Mouse (Mus musculus): ENCODE results near the gene Klhl3. TPM values are rescaled to one million over a fixed set of nuclear protein-coding genes. Genes with fewer than 3 reads are reported as not detected.

Gene Klhl3
- 4.4 and 4.6 TPM in 2 replicates for polyA plus RNA-seq (2015; fragmentation: Nextera tagmentation; extraction: Ambion mirVana)

DNA sequence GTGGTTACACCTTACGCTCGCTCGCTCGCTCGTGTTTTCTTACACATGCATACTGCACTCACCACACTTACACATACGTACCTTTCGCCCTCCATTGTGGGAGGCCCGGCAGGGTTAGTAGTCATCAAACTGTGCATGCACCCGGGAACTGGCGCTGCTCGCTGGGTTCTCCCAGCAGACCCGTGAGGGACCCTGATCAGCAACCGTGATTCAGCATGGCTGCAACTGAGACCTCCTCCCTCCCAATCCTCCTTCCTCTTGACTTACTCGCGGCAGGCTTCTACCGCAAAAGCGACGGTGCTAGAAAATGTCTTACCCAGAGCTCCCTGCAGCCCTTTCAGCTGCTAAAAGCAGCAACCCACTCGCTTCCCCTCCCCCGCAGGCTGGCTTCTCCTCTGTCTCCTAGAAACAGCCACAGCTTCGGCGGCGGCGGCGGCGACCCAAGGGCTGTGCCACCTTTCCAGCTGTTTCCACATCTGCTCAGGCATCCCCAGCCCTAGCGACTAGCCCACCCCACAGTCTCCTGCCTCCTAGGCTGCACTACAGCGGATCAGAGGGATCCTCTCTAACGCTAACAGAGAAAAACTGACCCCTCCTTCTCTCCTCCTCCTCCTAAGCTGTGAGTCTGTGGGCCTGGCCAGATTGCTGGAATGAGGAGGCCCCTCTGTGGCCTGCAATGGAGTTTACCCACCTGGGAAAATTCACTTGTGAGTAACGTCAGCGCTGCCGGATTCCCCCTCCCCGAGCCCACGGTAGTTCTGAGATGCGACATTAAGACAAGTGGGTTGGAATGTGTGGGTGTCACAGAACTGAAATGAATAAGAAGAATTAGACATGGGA is at the start of gene Klhl3:
TSS of gene Klhl3 (minus strand) at position 532 of the 840 bp plus-strand sequence.
- Histone ChIP-seq H3K27me3 (ENCODE audit: control insufficient read depth, insufficient read depth, low read depth, low read length) (no peaks in the 10 kb centered on the region), H3K9ac (ENCODE audit: low read length) (peak within 1 kb of the TSS; percentile 62), H3K36me3 (ENCODE audit: control insufficient read depth, insufficient read depth, low read length) (no peaks in the 10 kb centered on the region), H3K27ac (ENCODE audit: low read length) (peak within 1 kb of the TSS; percentile 50), H3K4me2 (ENCODE audit: low read depth, low read length) (peak within 1 kb of the TSS; percentile 73), H3K4me3 (ENCODE audit: low read length) (peak within 1 kb of the TSS; percentile 62), H3K4me1 (replicated peaks; ENCODE audit: control insufficient read depth, insufficient read depth, low read length) (peaks cover 19% of the 10 kb centered on the region), H3K9me3 (ENCODE audit: control insufficient read depth, low read length) (no peaks in the 10 kb centered on the region)
- ATAC-seq (ENCODE audit: low read depth) = peak; percentile 81
- under 1% methylated on average over 35 of the region's 35 CpGs for WGBS

DNA sequence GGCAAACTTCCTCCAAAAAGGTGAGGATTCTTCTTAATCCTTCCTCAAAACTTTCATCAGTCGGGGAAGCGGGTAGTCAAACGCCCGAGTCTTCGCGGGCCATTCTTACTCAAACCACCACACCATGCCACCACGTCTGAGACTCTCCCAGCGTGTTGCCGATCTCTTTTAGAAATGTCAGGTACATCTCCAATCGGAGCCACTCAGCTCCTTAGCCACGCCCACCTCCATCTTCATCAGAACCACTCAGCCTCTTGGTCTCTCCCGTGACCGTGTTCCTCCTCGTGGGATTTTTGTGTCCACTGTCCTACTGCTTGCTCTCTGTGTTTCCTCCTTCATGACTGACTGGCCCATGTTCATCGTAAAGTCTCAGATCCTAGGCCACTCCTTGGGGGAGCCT is 47.4 kb upstream of the Klhl3 start:
- no peak overlapping the region for H3K27ac ChIP-seq (ENCODE audit: low read length)
- no peaks in the 10 kb centered on the region for H3K27me3 ChIP-seq (ENCODE audit: control insufficient read depth, insufficient read depth, low read depth, low read length)
- peaks cover 18% of the 10 kb centered on the region for H3K36me3 ChIP-seq (ENCODE audit: control insufficient read depth, insufficient read depth, low read length)
- no peak overlapping the region for H3K9ac ChIP-seq (ENCODE audit: low read length)
- no peak for ATAC-seq (ENCODE audit: low read depth)
- 91% methylated on average over 15 of the region's 15 CpGs for WGBS
- H3K9me3 ChIP-seq (ENCODE audit: control insufficient read depth, low read length) = no peaks in the 10 kb centered on the region
- H3K4me1 ChIP-seq (replicated peaks; ENCODE audit: control insufficient read depth, insufficient read depth, low read length) = peaks cover 3% of the 10 kb centered on the region; the same call in 1 of the 2 replicates
- no peak overlapping the region for H3K4me3 ChIP-seq (ENCODE audit: low read length)
- H3K4me2 ChIP-seq (ENCODE audit: low read depth, low read length) = no peak overlapping the region

DNA sequence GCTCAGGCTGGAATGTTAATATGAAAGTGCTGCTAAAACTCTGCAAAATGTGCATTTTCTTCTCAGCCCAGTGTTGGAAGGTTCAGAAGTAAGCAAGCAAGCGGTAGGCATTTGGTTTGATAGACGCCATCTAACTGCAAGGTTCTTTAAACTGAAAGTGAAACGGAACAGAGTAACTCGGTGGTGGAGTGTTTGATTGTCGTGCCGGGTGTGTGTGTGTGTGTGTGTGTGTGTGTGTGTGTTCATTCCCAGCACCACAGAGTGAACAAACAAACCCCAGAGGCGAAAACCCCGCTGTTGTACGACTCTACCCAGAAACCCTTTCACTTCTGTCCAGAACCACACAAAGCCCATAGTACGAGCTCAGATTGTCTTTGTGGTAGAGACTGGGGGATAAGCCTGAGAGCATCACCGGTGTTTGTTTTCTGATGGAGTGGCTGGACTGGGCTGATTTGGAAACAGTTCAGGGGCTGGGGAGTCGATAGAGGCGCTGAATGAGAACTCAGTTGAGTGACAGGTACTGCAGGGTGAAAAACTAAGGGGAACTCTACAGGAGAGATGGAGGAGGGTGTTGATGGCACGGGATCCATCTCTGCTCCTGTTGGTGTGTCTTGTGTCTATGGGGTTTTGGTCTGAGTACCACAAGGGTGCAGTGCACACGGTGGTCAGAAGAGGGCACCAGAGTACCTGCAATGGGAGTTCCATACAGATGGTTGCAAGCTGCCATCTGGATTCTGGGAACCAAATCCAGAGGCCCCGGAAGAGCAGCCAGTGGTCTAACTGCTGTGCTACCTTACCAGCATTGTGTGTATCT is 44.9 kb upstream of the Klhl3 start:
- whole genome bisulfite sequencing = 5% methylated on average over 16 of the region's 16 CpGs

DNA sequence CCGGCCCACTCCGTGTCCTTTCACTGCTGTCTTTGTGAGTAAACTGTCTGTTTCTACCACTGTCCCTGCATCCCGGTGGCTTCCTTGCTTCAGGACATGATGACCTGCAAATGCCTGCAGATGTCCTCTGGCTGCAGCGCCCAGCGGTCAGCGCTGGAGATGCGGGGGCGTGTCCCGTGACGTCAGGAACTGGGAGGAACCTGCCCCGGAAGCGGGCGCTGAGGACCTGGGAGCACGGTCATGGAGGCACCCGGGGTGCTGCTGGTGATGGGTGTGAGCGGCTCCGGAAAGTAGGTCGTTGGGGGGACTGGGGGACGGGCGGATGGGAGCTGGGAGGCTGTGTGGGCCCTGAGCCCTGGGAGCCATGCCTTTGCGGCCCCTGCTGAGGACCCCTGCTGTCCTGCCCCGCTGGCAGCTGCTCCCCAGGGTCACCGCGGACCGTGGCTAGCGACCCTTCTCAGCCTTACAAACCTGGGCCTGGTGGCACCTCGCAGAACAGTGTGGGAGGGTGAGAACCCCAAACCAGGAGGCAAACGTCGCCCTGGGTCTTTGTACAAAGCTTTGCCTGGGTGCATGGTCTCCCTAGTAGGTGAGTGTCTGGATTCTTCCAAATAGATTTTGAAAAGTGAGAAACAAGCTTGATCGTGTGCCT is 44.2 kb upstream of the Klhl3 start, which contains the start of gene Idnk:
TSS of gene Idnk (plus strand) at position 203 of the 652 bp plus-strand sequence.
- Histone ChIP-seq H3K4me3 (ENCODE audit: low read length) (peak within 1 kb of the TSS; percentile 71), H3K4me2 (ENCODE audit: low read depth, low read length) (peak within 1 kb of the TSS; percentile 78), H3K27me3 (ENCODE audit: control insufficient read depth, insufficient read depth, low read depth, low read length) (no peaks in the 10 kb centered on the region), H3K9me3 (ENCODE audit: control insufficient read depth, low read length) (no peaks in the 10 kb centered on the region; the same call in 1 of the 2 replicates), H3K4me1 (replicated peaks; ENCODE audit: control insufficient read depth, insufficient read depth, low read length) (peaks cover 3% of the 10 kb centered on the region; the same call in 1 of the 2 replicates), H3K36me3 (ENCODE audit: control insufficient read depth, insufficient read depth, low read length) (peaks cover 10% of the 10 kb centered on the region), H3K9ac (ENCODE audit: low read length) (peak within 1 kb of the TSS; percentile 71), H3K27ac (ENCODE audit: low read length) (peak within 1 kb of the TSS; percentile 51)
- ATAC-seq (ENCODE audit: low read depth) = peak; percentile 94
- WGBS = under 1% methylated on average over 30 of the region's 30 CpGs

More for the DNA sequence above, 44.9 kb upstream of the Klhl3 start:
- H3K27me3 ChIP-seq (ENCODE audit: control insufficient read depth, insufficient read depth, low read depth, low read length) = no peaks in the 10 kb centered on the region
- H3K4me2 ChIP-seq (ENCODE audit: low read depth, low read length) = peak overlapping the region; percentile 78
- H3K27ac ChIP-seq (ENCODE audit: low read length) = peak overlapping the region; percentile 51
- H3K36me3 ChIP-seq (ENCODE audit: control insufficient read depth, insufficient read depth, low read length) = peaks cover 13% of the 10 kb centered on the region
- H3K4me3 ChIP-seq (ENCODE audit: low read length) = peak overlapping the region; percentile 71
- no peaks in the 10 kb centered on the region; the same call in 1 of the 2 replicates for H3K9me3 ChIP-seq (ENCODE audit: control insufficient read depth, low read length)
- peak; percentile 55; the same call in 1 of the 2 replicates for ATAC-seq (ENCODE audit: low read depth)
- peak overlapping the region; percentile 71 for H3K9ac ChIP-seq (ENCODE audit: low read length)
- peaks cover 3% of the 10 kb centered on the region; the same call in 1 of the 2 replicates for H3K4me1 ChIP-seq (replicated peaks; ENCODE audit: control insufficient read depth, insufficient read depth, low read length)

DNA sequence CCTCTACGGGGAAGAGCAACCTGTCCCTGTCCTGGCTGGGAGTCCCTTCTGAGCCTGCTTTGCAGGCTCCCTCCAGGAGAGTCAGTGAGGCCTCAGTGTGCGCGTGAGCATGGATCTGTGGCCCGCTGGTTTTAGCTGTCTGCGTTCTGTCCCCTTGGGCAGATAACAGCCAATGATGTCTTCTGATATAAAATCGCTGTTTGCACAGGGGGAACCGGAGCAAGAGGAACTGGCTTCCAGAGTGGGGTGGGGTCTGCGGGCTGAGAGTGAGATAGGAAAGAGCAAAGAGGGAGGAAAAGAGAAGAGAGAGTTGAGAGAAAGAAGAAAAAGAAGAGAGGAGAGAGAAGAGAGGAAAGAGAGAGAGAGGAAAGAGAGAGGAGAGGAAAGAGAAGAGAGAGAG is 43.6 kb upstream of the Klhl3 start:
- 15% methylated on average over 8 of the region's 8 CpGs for WGBS
- Histone ChIP-seq H3K9ac (ENCODE audit: low read length) (peak overlapping the region; percentile 71), H3K27me3 (ENCODE audit: control insufficient read depth, insufficient read depth, low read depth, low read length) (no peaks in the 10 kb centered on the region), H3K4me1 (replicated peaks; ENCODE audit: control insufficient read depth, insufficient read depth, low read length) (peaks cover 3% of the 10 kb centered on the region; the same call in 1 of the 2 replicates), H3K4me2 (ENCODE audit: low read depth, low read length) (peak overlapping the region; percentile 78), H3K27ac (ENCODE audit: low read length) (no peak overlapping the region), H3K9me3 (ENCODE audit: control insufficient read depth, low read length) (no peaks in the 10 kb centered on the region; the same call in 1 of the 2 replicates), H3K36me3 (ENCODE audit: control insufficient read depth, insufficient read depth, low read length) (peaks cover 9% of the 10 kb centered on the region), H3K4me3 (ENCODE audit: low read length) (peak overlapping the region; percentile 71)
- no peak; the same call in 1 of the 2 replicates for ATAC-seq (ENCODE audit: low read depth)

DNA sequence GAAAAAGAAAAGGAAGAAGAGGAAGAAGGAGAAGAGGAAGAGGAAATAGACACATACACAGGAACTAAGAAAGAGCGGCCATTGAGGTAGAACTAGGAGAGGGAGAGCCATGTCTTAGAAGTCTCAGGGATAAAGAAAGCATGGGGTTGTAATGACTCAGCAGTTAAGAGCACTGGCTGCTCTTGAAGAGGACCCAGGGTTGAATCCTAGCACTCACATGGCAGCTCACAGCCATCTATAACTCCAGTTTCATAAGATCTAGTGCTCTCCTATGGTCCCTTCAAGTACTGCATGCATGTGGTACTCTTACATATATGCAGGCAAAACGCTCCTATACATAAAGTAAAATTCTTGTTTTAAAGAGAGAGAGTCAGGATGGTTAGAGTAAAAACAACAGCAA is 42.6 kb upstream of the Klhl3 start:
- H3K4me2 ChIP-seq (ENCODE audit: low read depth, low read length) = no peak overlapping the region
- no peak overlapping the region for H3K27ac ChIP-seq (ENCODE audit: low read length)
- H3K27me3 ChIP-seq (ENCODE audit: control insufficient read depth, insufficient read depth, low read depth, low read length) = no peaks in the 10 kb centered on the region
- peaks cover 3% of the 10 kb centered on the region; the same call in 1 of the 2 replicates for H3K4me1 ChIP-seq (replicated peaks; ENCODE audit: control insufficient read depth, insufficient read depth, low read length)
- no peak for ATAC-seq (ENCODE audit: low read depth)
- no peak overlapping the region for H3K4me3 ChIP-seq (ENCODE audit: low read length)
- peaks cover 9% of the 10 kb centered on the region for H3K36me3 ChIP-seq (ENCODE audit: control insufficient read depth, insufficient read depth, low read length)
- WGBS = 81% methylated on average over 2 of the region's 2 CpGs
- H3K9ac ChIP-seq (ENCODE audit: low read length) = no peak overlapping the region
- no peaks in the 10 kb centered on the region; the same call in 1 of the 2 replicates for H3K9me3 ChIP-seq (ENCODE audit: control insufficient read depth, low read length)

DNA sequence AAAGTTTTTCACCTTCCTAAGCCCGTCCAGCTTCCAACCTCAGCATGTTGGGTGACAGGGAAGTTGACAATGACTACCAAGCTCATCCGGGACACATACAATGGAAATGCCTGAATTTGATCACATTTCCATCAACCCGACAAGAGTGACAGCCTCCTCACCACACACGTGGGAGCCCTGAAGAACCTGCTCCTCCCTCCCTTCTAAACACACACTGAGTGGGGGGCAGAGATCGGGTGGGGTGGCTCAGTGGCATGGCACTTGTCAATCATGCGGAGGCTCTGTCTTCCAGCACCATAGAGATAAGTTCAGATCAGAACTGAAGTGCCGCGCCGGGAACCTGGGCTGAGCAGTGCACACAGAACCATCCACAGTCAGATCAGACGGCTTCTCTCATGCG is 37.0 kb upstream of the Klhl3 start:
- Histone ChIP-seq H3K36me3 (ENCODE audit: control insufficient read depth, insufficient read depth, low read length) (no peaks in the 10 kb centered on the region), H3K4me2 (ENCODE audit: low read depth, low read length) (no peak overlapping the region), H3K27me3 (ENCODE audit: control insufficient read depth, insufficient read depth, low read depth, low read length) (no peaks in the 10 kb centered on the region), H3K4me3 (ENCODE audit: low read length) (no peak overlapping the region), H3K9me3 (ENCODE audit: control insufficient read depth, low read length) (no peaks in the 10 kb centered on the region; the same call in 1 of the 2 replicates), H3K4me1 (replicated peaks; ENCODE audit: control insufficient read depth, insufficient read depth, low read length) (peaks cover 2% of the 10 kb centered on the region; the same call in 1 of the 2 replicates), H3K27ac (ENCODE audit: low read length) (no peak overlapping the region), H3K9ac (ENCODE audit: low read length) (no peak overlapping the region)
- no peak for ATAC-seq (ENCODE audit: low read depth)
- WGBS = 72% methylated on average over 11 of the region's 11 CpGs

DNA sequence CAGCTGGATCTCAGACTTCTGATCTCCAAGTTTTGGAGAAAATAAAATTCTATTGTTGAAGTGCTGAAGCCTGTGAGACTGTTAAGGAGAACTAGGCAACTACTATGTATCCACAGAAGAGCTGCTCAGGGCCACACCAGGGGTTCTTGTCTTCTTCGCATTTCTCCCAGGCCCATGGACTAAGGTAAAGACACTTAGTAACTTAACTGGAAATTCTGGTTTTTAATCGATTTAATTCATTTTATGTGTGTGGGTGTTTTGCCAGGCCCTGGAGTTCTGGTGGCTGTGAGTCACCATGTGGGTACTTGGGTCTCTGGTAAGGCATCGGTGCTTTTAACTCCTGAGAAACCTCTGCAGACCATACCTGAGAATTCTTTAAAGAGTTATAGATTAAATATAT is 36.2 kb upstream of the Klhl3 start:
- WGBS = 63% methylated on average over 3 of the region's 3 CpGs
- ATAC-seq (ENCODE audit: low read depth) = no peak

More for the DNA sequence above, 36.2 kb upstream of the Klhl3 start:
- Histone ChIP-seq H3K27me3 (ENCODE audit: control insufficient read depth, insufficient read depth, low read depth, low read length) (no peaks in the 10 kb centered on the region), H3K9me3 (ENCODE audit: control insufficient read depth, low read length) (no peaks in the 10 kb centered on the region), H3K36me3 (ENCODE audit: control insufficient read depth, insufficient read depth, low read length) (no peaks in the 10 kb centered on the region), H3K4me1 (replicated peaks; ENCODE audit: control insufficient read depth, insufficient read depth, low read length) (peaks cover 2% of the 10 kb centered on the region; the same call in 1 of the 2 replicates), H3K9ac (ENCODE audit: low read length) (no peak overlapping the region), H3K27ac (ENCODE audit: low read length) (no peak overlapping the region), H3K4me2 (ENCODE audit: low read depth, low read length) (no peak overlapping the region), H3K4me3 (ENCODE audit: low read length) (no peak overlapping the region)

All from lung, embryonic 16.5 days (tissue).